Mouse (Mus musculus) left cerebral cortex, adult 8-10 months (tissue): ENCODE measurements around the gene Ciart. TPM values are rescaled to one million over a fixed set of nuclear protein-coding genes. Genes with fewer than 3 reads are reported as not detected.
A peak's percentile ranks its signal among the peaks of the same experiment; 100 is the strongest.
"Not testable (repeated sequence)": the region's sequence is repeated elsewhere in the genome, so short reads cannot be mapped to it uniquely, and the experiment has no call there.

Experiments
- DNase-seq, 2 experiments: peaks; one replicate each; pipeline ENCODE4 v3.0.0; 2022; ENCODE audit warnings: low spot score in 2 of 2
- total RNA-seq, 4 experiments: library from RNA; stranded (reverse); gene quantifications; 2 replicates each; pipeline ENCODE4 v1.2.4; 2022

The Ciart gene
- 10 to 100 TPM; 27.0 to 55.7 (median 48.4) TPM for total RNA-seq

GRCm38 (mm10) chr3:95881979-95882815, at the start of gene Ciart:
Gene Ciart, minus strand, starts transcription at chr3:95882251.
- DNase-seq, result peak; percentile 85 to 99

DNA sequence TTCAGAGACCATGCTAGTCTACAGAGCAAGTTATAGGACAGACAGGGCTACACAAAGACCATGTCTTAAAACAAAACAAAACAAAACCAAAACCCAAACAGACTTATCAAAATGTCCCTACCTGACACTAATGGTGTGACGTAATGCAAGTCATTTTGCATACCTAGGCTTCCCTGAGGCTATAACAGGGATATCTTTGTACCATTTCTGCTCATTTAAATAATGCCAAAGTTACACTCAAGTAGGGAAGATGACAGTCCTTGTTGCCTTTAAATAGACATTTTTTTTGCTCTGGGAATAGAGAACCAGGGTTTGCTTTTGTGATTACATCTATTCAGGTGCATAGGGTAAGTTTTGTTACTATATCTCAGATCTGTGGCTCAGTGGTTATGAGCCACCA, 49.4 kb upstream of the Ciart start:
- no peak for DNase-seq

- DNase-seq, result no peak
Observed at GRCm38 (mm10) chr3:95930471-95930789, 48.4 kb upstream of the Ciart start.

- peak in 1 of 2 experiments; percentile 17 for DNase-seq
Observed at GRCm38 (mm10) chr3:95929581-95930470, 47.8 kb upstream of the Ciart start.

GRCm38 (mm10) chr3:95928658-95929503, 46.8 kb upstream of the Ciart start, which contains the start of gene Anp32e:
Gene Anp32e, plus strand, starts transcription at chr3:95929246.
- peak; percentile 90 to 98 for DNase-seq

- no peak for DNase-seq
Observed at GRCm38 (mm10) chr3:95928261-95928657, 46.2 kb upstream of the Ciart start.

DNA sequence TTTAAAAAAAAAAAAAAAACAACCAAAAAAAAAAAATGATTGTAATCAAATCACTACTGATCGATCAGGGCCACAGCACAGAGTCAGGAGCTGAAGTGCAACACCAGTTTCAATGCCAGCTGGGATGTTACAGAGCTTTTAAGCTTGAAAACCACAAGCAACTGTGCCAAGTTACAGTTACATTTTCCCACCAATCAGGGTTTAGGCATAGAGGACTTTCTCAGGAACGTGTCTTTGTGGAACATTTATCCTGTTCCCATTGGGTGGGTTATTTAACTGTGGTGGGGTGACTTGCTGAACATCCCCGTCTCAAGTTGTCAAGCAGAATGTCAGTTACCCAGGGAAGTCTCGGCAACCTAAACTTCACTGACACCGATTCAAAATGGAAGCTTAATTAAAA, 43.0 kb upstream of the Ciart start:
- no peak for DNase-seq

DNA sequence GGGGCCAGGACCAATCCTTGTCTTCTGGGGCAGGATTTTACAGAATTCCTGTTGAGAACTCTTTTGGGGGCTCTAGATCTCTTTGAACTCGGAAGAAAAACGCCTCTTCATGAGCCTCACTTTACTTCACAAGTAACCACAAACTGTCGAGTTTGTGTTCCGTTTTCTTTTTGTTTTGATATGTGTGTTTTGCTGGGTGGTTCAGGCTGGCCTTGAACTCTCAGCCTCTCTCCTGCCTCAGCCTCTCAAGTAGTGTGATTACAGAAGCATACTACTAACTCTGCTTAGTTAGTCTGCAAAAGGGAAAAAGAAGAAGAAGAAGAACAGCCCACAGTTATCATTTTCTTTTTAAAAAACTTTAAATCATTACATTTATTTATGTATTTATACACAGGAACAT, 42.1 kb upstream of the Ciart start:
- DNase-seq, result no peak

- not testable (repeated sequence) for DNase-seq
Observed at GRCm38 (mm10) chr3:95923429-95923828, 41.4 kb upstream of the Ciart start.

GRCm38 (mm10) chr3:95920532-95920931, 38.5 kb upstream of the Ciart start:
- DNase-seq, result not testable (repeated sequence)

DNA sequence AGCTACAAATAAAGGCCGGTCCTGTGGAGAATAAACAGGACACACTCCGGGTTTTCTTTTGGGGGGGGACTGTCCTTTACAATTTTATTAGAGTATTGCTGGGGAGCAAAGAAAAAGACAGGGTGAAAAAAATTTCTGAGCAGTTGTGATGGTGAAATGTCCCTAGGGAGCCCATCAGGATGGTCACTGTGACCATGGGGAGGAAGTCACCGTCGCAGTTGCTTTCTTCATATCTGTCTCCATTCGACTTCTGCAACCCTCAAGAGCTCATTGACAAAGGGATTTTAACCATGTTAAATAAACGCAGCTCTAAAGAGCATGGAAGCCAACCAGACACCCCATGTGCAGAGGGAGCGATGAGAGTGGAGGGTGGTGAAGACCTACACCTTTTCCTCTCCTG, 34.7 kb upstream of the Ciart start:
- no peak for DNase-seq

- DNase-seq, result no peak
Observed at GRCm38 (mm10) chr3:95914706-95915105, 32.7 kb upstream of the Ciart start.

- no peak for DNase-seq
Observed at GRCm38 (mm10) chr3:95907613-95908012, 25.6 kb upstream of the Ciart start.

DNA sequence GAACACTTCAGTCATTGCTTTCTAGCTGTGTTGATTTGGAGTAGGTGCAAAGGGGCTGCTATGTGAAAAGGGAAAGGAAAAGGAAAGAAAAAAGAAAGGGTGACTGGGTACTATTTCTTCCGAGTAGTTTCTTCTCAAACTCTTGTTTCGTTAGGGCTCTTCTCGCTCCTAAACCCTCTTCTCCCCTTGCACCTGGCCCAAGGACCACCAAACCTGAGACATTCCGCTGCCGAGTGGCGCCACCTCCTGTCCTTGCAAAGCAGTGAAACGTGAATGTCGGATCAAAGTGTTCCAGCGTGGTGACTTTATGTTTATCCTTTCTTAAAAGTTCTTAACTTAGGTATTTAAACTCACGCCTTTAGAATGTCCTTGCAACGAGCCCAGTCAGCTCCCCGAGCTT, 24.8 kb upstream of the Ciart start:
- no peak for DNase-seq

DNA sequence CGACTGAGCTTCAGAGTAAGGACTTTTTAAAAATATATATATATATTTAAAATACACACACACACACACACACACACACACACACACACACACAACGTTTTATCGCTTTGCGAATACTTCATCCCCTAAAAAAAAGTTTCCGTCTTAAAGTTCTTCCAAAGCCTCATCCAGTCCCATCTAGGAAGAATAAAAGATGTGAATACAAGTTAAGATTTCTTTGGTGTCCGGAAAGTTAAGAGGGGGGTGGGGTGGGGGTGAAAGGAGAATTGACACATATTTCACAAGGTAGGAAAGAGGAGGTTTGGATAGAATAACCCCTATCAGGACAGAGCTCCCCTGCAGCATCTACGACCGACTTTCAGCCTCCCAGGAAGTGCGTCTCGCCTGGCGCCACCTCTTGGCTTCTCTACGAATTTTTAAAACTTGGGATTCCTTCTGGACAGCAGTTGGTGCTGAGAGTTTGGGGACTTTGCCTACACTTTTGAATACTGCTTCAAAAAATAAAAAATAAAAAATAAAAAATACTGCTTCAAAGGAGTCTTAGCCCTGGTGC, 24.0 kb upstream of the Ciart start:
- no peak for DNase-seq

DNA sequence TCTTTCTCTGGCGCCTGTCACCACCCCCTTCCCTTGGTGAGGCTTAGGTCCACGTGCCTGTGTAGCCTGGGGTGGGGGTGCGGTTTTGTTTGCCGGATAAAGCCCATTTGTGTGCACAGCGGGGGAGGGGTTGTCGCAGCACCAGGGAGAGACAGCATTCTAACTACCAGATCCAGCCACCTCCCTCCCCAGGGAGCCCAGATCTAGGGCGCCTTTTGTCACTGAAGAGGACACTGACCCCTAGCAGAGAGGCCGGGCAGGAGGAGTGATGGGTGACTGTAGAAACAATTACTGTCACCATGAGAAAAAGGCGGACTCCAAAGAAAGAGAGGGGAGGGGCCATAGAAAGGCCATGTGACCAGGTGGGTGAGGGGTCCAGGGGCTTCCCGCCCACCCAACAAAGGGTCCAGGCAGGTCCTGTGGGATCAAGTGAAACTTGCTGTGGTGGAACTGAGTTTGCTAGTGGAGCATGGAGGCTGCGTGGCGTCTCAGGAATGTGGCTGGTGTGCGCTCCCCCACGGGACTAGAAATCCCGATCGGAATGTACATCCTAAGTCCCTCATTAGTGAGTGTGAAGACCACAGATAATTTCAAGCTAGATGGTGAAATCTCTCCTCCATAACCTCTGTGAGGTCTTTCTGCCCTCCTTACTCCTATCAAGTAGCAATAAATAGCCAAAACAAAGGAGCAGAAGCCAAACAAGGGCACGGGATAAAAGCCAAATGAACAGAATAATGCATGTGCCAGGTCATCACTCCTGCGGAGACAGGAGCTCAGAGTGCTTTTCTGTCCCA, 23.3 kb upstream of the Ciart start:
- peak in 1 of 2 experiments; percentile 82 for DNase-seq

DNA sequence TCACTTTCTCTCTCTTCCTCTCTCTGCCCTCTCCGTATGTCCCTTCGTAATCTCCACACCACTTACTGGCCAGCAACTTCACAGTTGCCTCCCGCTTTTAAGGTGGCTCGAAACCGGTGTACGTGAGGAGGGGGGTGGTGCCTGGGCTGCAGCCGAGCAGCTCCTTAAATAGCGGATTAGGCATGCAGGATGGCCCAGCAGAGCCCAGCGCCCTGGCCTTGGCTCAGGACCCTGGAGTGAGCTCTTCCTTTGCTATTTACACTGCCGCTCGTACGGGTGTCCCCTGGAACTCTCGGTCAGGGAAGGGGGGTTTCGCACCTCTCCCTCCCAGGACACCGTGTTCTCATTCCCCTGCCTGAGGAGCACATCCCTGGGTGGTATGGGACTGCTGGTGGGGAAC, 22.5 kb upstream of the Ciart start, which contains the start of gene Car14:
Gene Car14, minus strand, starts transcription at position 124 of the 400 bp plus-strand sequence.
- DNase-seq, result no peak

DNA sequence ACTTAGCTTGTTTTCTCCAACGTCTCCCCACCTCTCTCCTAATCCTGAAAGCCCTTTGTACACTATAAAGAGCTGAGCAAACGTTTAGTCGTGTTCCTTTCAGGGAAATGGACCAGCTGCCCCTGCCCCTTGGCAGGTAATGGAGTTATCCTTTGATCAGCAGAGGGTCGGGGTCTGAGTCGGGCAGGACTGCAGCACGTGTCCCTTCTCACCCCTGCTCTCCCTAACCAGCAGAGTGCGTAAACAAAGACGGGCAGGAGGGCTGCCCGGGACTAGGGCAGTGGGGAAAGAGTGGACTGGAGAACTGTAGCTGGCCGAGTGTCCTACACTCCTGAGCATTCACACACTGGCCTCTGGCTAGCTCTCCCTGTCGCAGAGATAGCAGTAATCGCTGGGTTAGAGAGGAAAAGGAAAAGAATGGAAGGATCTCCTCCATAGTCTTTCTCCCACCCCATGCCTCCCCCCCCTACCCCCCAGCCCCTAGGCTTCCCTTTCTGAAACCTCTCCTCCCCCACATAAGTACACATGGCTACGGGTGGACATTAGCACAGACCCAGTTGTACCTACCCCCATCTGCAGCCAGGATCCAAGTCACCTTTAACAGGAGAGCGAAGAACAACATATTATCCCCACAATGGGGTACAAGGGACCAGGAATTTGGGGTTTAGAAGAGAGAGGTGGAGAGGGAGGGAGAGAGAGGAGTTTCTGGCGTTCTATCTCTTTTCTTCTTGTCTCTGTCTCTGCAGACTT, 21.9 kb upstream of the Ciart start:
- no peak for DNase-seq

DNA sequence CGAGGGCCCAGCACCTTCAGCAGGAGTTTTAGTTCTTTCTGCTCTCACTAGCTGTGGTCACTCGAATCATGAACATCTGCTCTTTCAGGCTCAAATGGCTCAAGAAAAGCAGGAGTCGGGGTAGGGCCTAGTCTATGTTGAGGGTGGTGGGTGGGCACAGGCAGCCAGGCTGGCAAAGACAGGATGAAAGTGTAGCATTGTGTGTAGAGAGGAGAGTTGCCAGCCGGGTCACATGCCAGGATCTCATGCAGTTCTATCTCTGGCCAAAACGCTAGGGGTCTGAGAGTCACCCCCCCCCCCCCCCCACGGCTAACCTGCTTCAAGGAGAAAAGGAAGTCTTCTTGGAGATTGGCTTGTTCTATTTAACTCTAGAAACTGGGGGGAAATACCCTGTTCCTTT, 20.6 kb upstream of the Ciart start:
- no peak for DNase-seq

DNA sequence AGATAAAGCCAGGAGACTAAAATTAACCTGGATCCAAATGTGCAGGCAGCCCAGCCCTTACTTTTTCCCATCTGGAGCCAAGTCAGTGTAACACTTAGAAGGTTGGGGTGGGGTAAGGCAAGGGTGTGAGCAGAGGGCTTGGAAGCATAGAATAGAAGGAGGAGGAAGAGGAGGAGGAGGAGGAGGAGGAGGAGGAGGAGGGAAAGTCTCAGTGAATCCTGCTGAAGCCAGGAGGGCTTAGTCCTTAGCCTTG, 20.2 kb upstream of the Ciart start:
- DNase-seq, result no peak
